Mouse (Mus musculus) neural tube, embryonic 11.5 days (tissue): ENCODE measurements around the gene Narfl. TPM values are rescaled to one million over a fixed set of nuclear protein-coding genes. Genes with fewer than 3 reads are reported as not detected.

ENCODE experiments used
- ATAC-seq: fragments of 200-750 bp; cut with Nextera tagmentation; 2 replicates; pipeline ENCODE4 v1.8.0; 2017; ENCODE audit warnings: moderate number of reproducible peaks, mild to moderate bottlenecking, moderate TSS enrichment, moderate library complexity; ENCODE audit not compliant: insufficient read depth, low FRiP score, low TSS enrichment
- DNase-seq: peaks from one replicate; pipeline ENCODE4 v3.0.0-alpha.2; 2015; ENCODE audit warnings: low spot score
- H3K27ac ChIP-seq: fragments of 300-500 bp; sonication (generic); 2 replicates; pipeline ENCODE4 v1.5.1; 2014; ENCODE audit warnings: low read depth, mild to moderate bottlenecking, low read length
- H3K27me3 ChIP-seq: fragments of 300-500 bp; sonication (generic); 2 replicates; pipeline ENCODE4 v1.6.1; 2014; ENCODE audit warnings: mild to moderate bottlenecking, low read length, mixed read lengths; ENCODE audit not compliant: control insufficient read depth, insufficient read depth
- H3K36me3 ChIP-seq: fragments of 300-500 bp; sonication (generic); 2 replicates; pipeline ENCODE4 v1.6.1; 2014; ENCODE audit warnings: mild to moderate bottlenecking, low read length, moderate library complexity, mixed read lengths; ENCODE audit not compliant: control insufficient read depth, insufficient read depth
- H3K4me1 ChIP-seq: fragments of 300-500 bp; sonication (generic); 2 replicates; pipeline ENCODE4 v1.6.1; 2014; ENCODE audit warnings: low read length, mixed read lengths; ENCODE audit not compliant: control insufficient read depth, insufficient read depth
- H3K4me2 ChIP-seq: fragments of 300-500 bp; sonication (generic); 2 replicates; pipeline ENCODE4 v1.6.1; 2014; ENCODE audit warnings: low read depth, mild to moderate bottlenecking, moderate library complexity
- H3K4me3 ChIP-seq: fragments of 300-500 bp; sonication (generic); 2 replicates; pipeline ENCODE4 v1.5.1; 2014; ENCODE audit warnings: low read depth, low read length
- H3K9ac ChIP-seq: fragments of 300-500 bp; sonication (generic); 2 replicates; pipeline ENCODE4 v1.6.1; 2014; ENCODE audit warnings: mild to moderate bottlenecking, low read length
- H3K9me3 ChIP-seq: fragments of 300-500 bp; sonication (generic); 2 replicates; pipeline ENCODE4 v1.6.1; 2016; ENCODE audit warnings: low read length; ENCODE audit not compliant: control insufficient read depth
- WGBS: fragments of 180-500 bp; shearing (Covaris S2); extraction: QIAGEN DNeasy Blood & Tissue Kit; methylation state at CpG from one replicate; pipeline ENCODE4 v1.1.7; 2014; 5-methylcytosine and 5-hydroxymethylcytosine counted together
- polyA plus RNA-seq: library from polyadenylated mRNA; unstranded; fragments of >200 nt; fragmentation: Nextera tagmentation; extraction: Ambion mirVana; gene quantifications from 2 replicates; pipeline ENCODE4 v1.2.1, GENCODE M21; 2014

Gene Narfl
- polyA plus RNA-seq, 1 experiment from 2014 or later, result 27.8 TPM

DNA sequence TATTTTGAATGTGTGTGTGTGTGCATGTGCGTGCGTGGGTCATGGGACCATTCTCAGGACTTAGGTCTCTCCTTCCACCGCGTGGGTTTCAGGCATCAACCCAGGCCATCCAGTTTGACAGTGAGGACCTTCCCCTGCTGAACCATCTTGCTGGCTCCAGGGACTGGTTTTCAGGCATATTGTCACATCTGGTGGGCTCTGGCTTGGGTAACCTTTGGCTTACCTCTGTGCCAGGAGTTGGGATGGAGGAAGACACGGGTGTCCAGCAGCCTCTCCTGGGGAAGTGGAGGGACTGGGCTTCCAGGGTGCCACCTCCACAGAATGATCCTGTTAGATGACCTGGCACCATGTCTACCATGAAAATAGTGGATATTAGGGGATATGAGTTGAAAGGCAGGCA is 4.4 kb downstream of the Narfl start:
- no peaks in the 10 kb centered on the region for H3K27me3 ChIP-seq
- no peak overlapping the region for H3K27ac ChIP-seq
- H3K36me3 ChIP-seq, result no peaks in the 10 kb centered on the region; the same call in 1 of the 2 replicates
- no peak for DNase-seq
- no peak overlapping the region for H3K9ac ChIP-seq
- ATAC-seq, result no peak
- no peak overlapping the region for H3K4me3 ChIP-seq
- H3K9me3 ChIP-seq, result no peaks in the 10 kb centered on the region
- H3K4me1 ChIP-seq, result peaks cover 9% of the 10 kb centered on the region
- no peak overlapping the region for H3K4me2 ChIP-seq
- WGBS, result 88% methylated on average over 5 of the region's 5 CpGs

DNA sequence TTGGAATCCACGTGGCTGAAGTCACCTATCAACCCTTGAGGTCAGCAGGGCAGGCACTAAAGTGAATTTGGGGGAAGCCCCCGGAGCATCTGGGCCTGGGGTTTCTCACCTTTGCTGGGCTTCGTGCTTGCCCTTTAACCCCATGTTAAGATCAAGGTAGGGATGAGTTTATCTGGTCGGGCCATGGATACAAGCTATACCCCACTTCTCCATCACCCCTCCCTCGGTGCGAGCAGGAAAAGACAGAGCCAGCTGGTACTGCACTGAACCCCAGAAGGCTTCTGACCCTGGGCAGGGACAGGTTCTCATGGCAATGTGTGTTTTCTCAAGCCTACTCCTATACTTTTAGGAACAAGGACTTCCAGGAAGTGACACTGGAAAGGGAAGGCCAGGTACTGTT is 7.8 kb downstream of the Narfl start:
- ATAC-seq, result no peak
- H3K9ac ChIP-seq, result no peak overlapping the region
- H3K4me2 ChIP-seq, result no peak overlapping the region
- no peak for DNase-seq
- no peak overlapping the region for H3K4me3 ChIP-seq
- no peaks in the 10 kb centered on the region for H3K9me3 ChIP-seq
- peaks cover 3% of the 10 kb centered on the region; the same call in 1 of the 2 replicates for H3K36me3 ChIP-seq
- H3K27ac ChIP-seq, result no peak overlapping the region
- WGBS, result 74% methylated on average over 6 of the region's 6 CpGs
- H3K4me1 ChIP-seq, result peaks cover 10% of the 10 kb centered on the region
- H3K27me3 ChIP-seq, result no peaks in the 10 kb centered on the region

DNA sequence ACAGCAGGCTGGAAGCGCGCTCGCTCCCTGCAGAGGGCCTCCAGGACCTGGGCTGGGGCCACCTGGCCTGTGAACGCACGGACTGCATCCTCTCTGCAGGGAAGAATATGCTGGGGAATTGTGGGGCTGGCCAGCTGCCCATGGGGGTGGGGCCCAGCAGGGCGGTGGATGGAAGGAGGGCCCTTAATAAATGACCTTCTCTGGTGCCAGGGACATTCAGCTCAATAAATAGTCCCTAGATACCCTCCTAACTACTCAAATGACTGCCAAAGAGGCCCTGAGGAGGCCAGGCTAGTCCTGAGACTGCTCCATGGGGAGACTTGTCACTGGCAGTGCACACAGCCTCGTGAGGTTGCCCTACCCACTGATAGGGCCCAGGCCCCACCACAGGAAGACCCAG is 9.5 kb downstream of the Narfl start:
- H3K36me3 ChIP-seq, result peaks cover 3% of the 10 kb centered on the region; the same call in 1 of the 2 replicates
- H3K4me3 ChIP-seq, result no peak overlapping the region
- peaks cover 10% of the 10 kb centered on the region for H3K4me1 ChIP-seq
- no peak overlapping the region for H3K4me2 ChIP-seq
- H3K9ac ChIP-seq, result no peak overlapping the region; the same call in 1 of the 2 replicates
- DNase-seq, result no peak
- no peaks in the 10 kb centered on the region for H3K27me3 ChIP-seq
- 71% methylated on average over 7 of the region's 7 CpGs for whole genome bisulfite sequencing
- H3K9me3 ChIP-seq, result no peaks in the 10 kb centered on the region
- ATAC-seq, result no peak
- no peak overlapping the region for H3K27ac ChIP-seq

DNA sequence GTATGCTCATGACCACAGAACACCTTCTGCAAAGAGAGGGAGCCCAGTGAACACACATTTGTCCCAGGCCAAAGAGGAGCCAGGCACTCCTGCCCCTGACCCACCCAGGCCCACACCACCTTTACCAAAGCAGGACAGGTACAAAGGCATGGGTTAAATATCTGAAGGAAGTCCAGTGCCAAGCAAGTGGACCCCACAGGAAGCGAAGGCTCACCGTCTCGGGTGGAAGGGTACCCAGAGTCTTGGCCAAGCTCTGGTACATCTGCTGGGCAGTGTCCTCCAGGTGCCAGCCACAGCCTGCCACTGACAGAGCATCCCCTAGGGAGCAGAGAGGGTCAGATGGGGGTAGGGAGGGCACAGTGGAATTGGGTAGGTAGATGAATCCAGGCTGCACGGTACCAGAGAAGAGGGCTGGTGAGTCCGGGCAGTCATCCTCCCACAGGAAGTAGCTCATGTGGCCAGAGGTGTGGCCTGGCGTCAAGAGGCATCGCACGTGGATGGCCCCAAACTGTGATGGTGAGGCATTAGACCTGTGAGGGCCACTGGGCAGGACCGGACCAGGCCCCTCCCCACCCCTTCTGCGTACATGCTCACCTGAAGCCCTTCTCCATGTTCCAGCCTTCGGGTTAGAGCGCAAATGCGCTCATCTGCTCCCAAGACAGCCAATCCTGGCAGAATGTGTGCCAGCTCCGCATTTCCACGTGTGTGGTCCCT is 10.4 kb downstream of the Narfl start:
- DNase-seq (no peak), ATAC-seq (no peak)
- Histone ChIP-seq H3K4me2 (peak overlapping the region; percentile 86), H3K9me3 (no peaks in the 10 kb centered on the region), H3K27ac (no peak overlapping the region), H3K36me3 (peaks cover 3% of the 10 kb centered on the region; the same call in 1 of the 2 replicates), H3K9ac (peak overlapping the region; percentile 85; the same call in 1 of the 2 replicates), H3K4me1 (peaks cover 10% of the 10 kb centered on the region), H3K27me3 (no peaks in the 10 kb centered on the region), H3K4me3 (peak overlapping the region; percentile 71)
- 82% methylated on average over 15 of the region's 15 CpGs for WGBS

DNA sequence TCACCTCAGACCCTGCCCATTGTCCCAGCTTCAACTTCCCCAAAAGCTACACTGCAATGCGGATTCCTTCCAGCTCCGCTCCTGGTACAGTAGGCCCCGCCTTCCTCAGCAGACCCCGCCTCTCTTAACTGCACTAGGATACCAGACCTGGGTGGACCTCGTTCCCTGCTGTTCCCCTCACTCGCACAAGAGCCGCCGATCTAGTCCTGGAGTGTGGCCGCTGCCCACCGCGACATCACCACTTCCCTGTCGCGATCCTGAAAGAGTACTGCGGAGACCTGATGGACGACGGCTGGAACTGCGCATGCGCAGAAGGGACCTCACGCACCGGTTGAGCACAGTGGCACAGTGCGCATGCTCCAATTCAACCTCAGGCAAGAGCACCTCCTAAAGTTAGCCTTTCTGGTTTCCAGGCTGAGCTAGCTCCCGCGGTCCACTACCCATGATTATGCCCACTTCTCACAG is 11.7 kb downstream of the Narfl start, which contains the start of gene Haghl:
TSS of gene Haghl (minus strand) at position 393 of the 465 bp plus-strand sequence.
- ATAC-seq, result peak; percentile 77
- Histone ChIP-seq H3K4me2 (peak within 1 kb of the TSS; percentile 86), H3K9ac (peak within 1 kb of the TSS; percentile 85), H3K36me3 (peaks cover 3% of the 10 kb centered on the region; the same call in 1 of the 2 replicates), H3K4me1 (peaks cover 10% of the 10 kb centered on the region), H3K27ac (peak within 1 kb of the TSS; percentile 83), H3K27me3 (no peaks in the 10 kb centered on the region), H3K9me3 (no peaks in the 10 kb centered on the region), H3K4me3 (peak within 1 kb of the TSS; percentile 71)
- WGBS, result under 1% methylated on average over 23 of the region's 23 CpGs
- peak; percentile 97 for DNase-seq

DNA sequence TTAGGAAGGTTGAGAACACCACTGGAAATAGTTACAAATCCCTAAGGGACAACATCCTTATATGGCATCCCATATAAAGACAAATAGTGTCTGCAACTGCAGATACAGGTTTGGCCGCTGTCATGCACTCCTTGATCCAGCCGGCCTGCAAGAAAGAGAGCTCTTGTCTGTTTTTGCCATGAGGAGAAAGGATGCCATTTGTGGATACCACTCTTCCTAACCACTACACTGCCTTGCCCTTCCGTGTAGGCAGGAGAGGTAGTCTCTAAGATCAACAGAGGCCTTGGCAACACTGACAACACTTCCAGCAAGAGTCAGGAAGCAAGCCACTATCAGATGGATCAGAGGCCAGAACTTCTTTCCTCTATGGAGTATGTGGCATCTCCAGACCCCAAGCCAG is 12.7 kb downstream of the Narfl start, which contains the start of gene Ccdc78:
TSS of gene Ccdc78 (plus strand) at position 301 of the 400 bp plus-strand sequence.
- no peak for DNase-seq
- peak within 1 kb of the TSS; percentile 83 for H3K27ac ChIP-seq
- WGBS, result 87% methylated on average over 3 of the region's 3 CpGs

DNA sequence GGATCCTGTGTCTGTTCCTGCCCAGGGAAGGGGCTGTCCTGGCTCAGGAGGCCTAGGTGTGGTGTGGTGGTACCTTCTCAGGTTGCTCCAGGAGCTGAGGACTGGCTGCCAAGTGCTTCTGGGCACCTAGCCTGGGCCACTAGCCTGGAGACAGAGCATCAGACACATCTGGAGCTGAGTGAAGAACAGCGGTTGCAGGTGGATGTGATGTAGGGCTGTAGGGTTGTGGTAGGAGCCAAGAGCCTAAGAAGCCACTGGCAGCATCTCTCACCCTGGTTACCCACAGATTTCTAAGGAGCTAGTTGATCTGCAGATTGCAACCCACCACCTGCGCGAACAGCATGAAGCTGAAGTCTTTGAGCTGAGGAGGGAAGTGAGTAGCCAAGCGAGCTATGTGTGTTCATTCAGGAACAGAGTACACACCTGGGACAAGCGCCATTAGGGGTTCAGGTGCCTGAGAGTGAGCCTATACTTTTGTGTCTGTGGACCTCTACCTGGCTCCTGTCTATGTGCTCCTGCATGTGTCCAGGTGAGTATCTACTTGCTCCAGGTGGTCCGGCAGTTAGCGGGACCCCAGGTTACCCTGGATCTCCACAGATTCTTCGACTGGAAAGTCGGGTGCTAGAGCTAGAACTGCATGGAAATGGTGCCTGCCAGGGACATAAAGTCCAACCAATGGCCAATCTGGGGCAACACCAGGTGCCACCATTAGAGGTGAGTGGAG is 13.4 kb downstream of the Narfl start:
- 93% methylated on average over 9 of the region's 9 CpGs for WGBS
- no peak overlapping the region for H3K27ac ChIP-seq
- ATAC-seq (no peak), DNase-seq (no peak)
- H3K9ac ChIP-seq, result no peak overlapping the region
- H3K9me3 ChIP-seq, result no peaks in the 10 kb centered on the region
- H3K36me3 ChIP-seq, result peaks cover 3% of the 10 kb centered on the region; the same call in 1 of the 2 replicates
- H3K4me1 ChIP-seq, result peaks cover 14% of the 10 kb centered on the region
- no peaks in the 10 kb centered on the region for H3K27me3 ChIP-seq
- no peak overlapping the region for H3K4me3 ChIP-seq
- no peak overlapping the region for H3K4me2 ChIP-seq

More for the DNA sequence above, 12.7 kb downstream of the Narfl start, which contains the start of gene Ccdc78:
- Histone ChIP-seq H3K4me2 (peak within 1 kb of the TSS; percentile 86), H3K4me1 (peaks cover 12% of the 10 kb centered on the region), H3K27me3 (no peaks in the 10 kb centered on the region), H3K9ac (peak within 1 kb of the TSS; percentile 85), H3K36me3 (peaks cover 3% of the 10 kb centered on the region; the same call in 1 of the 2 replicates), H3K9me3 (no peaks in the 10 kb centered on the region), H3K4me3 (peak within 1 kb of the TSS; percentile 71)
- no peak for ATAC-seq

DNA sequence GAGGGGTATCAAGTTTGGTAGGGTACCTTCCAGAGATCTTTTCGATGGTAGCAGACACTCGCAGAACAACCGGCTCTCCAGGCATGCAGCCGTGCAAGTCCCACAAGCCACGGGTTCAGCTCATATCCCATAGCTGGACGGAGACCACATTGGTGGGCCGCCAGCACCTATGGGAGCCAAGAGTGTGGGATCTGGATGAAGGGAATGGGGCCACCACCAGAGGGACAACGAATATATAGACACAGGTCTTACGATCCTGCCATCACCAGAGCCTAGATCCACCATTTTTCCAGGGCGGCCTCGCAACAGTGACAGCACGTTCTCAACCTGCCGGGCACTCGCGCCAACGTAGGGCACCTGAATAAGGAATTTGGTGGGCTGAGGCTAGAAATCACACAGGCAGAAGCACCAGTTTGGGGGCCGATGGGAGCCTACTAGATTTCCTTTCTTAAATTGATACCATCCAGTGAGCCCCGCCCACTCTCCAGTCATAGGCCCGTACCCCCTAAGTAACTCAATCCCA is 17.8 kb downstream of the Narfl start:
- Histone ChIP-seq H3K27ac (peak overlapping the region; percentile 88), H3K9ac (peak overlapping the region; percentile 75), H3K36me3 (0 out of 2 replicates have a peak, but pooled peaks cover 2% of the 10 kb centered on the region), H3K4me3 (peak overlapping the region; percentile 56), H3K27me3 (no peaks in the 10 kb centered on the region), H3K4me1 (peaks cover 40% of the 10 kb centered on the region), H3K9me3 (no peaks in the 10 kb centered on the region), H3K4me2 (peak overlapping the region; percentile 96)
- DNase-seq, result peak; percentile 56
- 31% methylated on average over 19 of the region's 19 CpGs for WGBS
- ATAC-seq, result no peak
